Mouse (Mus musculus) large intestine, adult 2 months (tissue): Measurements from ENCODE around the gene Anxa7. TPM values are rescaled to one million over a fixed set of nuclear protein-coding genes. Genes with fewer than 3 reads are reported as not detected.

Experiments
- DNase-seq: peaks from one replicate; pipeline ENCODE4 v3.0.0-alpha.2; 2012; ENCODE audit warnings: low read depth, low spot score
- WGBS: fragments of 180-500 bp; shearing (Covaris S2); methylation state at CpG from one replicate; pipeline ENCODE4 v1.1.7; 2018; 5-methylcytosine and 5-hydroxymethylcytosine counted together
- polyA plus RNA-seq: library from polyadenylated mRNA; depleted of rRNA; stranded (reverse); fragments of >200 nt; gene quantifications from 2 replicates; pipeline ENCODE4 v1.2.3, GENCODE M21; 2012; rRNA removed

Anxa7 gene
- 49.6 and 52.9 TPM in 2 replicates for polyA plus RNA-seq

DNA sequence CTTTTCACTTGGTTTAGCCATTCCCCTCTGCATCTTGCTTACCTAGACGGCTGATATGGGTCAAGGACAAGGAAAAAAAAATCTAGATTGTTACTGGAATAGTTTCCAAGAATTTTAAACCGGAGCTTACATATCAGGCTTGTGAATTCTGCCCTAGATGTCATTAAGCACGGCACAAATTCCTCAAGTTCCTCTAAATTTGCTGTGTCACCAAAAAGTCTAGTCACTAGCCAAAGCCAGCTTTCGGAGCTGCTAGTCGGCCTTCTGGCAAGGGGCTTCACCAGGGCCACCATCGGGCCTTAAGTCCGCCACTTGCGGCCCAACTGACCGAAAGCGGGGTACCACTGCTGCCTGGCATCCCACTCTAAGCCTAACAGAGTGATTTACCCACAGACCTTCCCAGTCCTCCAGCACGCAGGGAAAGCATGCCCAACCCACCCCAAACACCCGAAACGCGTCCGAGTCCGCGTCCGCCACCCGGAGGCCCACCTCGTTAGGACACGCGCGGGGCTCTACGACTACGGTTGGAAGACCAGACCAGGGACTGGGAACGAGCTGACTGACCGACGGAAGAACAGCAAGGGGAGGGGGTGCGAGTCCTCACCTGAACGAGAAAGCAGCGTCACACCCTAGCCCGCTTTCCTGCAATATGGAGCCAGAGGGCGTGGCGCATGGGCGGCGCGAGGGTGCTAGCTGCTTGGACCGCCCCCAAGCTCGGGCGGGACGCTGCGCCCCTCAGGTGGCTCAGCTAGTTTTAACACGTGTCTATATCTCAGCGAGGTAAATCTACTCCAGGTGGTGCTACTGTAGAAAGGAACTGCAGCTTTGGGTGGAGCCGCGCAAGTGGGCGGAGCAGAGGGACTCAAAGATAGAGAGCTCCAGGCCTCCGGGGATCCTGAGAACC is at the start of gene Anxa7:
Gene Anxa7 (minus strand): TSS at position 843 of the 904 bp plus-strand sequence.
- WGBS = under 1% methylated on average over 48 of the region's 48 CpGs
- DNase-seq = peak; percentile 93

- WGBS = 91% methylated on average over 4 of the region's 4 CpGs
Observed at GRCm38 (mm10) chr14:20529643-20530042, 49.7 kb upstream of the Anxa7 start.

DNA sequence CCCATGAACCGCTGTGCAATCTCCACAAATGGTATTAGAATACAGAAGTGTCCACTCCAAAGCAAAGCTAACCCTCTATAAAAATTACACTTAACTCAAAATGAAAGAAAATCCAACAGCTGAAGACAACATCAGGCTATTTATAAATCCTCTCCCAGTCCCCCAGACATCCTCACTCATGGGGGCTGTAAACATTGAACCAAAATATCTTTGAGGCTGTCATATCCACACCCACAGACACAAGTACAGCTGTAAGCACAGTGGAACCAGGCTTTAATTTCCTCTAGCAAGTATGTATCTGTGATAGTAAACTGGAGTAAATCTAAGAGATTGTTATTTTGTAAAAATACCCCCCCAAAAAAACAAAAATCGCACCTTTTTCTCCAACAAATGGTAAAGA is 40.2 kb upstream of the Anxa7 start:
- 83% methylated on average over 2 of the region's 2 CpGs for WGBS
- DNase-seq = no peak

More at GRCm38 (mm10) chr14:20529643-20530042, 49.7 kb upstream of the Anxa7 start:
- DNase-seq = no peak

DNA sequence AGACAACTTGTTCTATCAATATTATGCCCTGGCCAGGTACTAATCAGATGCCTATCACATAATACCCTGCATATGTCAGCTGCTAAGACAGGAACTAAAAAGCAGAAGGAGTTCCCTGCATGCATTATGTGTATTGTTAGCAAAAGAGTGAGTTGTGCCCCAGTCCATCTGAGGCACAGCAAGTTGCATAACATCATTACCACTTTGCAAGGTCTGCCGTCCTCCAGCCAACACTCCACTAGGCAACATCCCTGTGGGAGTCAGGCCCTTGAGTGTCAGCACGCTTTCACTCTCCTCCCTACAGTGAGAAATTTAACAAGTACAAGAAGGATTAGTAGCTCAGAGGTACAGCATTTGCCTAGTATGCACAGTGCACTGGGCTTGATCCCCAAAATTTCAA is 28.5 kb upstream of the Anxa7 start:
- 93% methylated on average over 2 of the region's 2 CpGs for WGBS
- no peak for DNase-seq

GRCm38 (mm10) chr14:20502966-20503365 is 23.0 kb upstream of the Anxa7 start:
- WGBS = 83% methylated on average over 10 of the region's 10 CpGs

GRCm38 (mm10) chr14:20499982-20500381 is 20.0 kb upstream of the Anxa7 start:
- WGBS = 85% methylated on average over 3 of the region's 3 CpGs
- DNase-seq = no peak

More at GRCm38 (mm10) chr14:20502966-20503365, 23.0 kb upstream of the Anxa7 start:
- DNase-seq = peak; percentile 11

DNA sequence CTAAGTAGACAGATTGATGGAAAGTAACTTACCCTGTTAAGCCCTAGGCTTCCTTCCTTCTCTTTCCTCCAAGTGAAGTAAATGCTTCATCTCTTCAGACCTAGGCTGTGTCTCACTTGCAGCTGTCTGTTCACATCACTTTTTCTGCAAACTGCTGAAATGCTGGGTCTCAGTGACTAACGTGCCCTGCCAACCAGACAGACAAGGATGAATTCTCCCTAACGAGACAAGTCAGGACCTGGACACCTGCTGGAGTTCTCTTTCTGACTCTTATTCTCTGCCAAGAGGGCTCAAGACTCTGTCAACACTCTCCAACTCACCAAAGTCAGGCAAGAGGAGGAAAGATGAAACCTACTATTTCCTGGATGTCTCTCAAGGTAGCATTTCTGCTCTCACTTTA is 16.7 kb upstream of the Anxa7 start, which contains the start of gene Mss51:
Gene Mss51 (minus strand): TSS at position 299 of the 400 bp plus-strand sequence.
- WGBS = 82% methylated on average over 2 of the region's 2 CpGs
- DNase-seq = no peak

DNA sequence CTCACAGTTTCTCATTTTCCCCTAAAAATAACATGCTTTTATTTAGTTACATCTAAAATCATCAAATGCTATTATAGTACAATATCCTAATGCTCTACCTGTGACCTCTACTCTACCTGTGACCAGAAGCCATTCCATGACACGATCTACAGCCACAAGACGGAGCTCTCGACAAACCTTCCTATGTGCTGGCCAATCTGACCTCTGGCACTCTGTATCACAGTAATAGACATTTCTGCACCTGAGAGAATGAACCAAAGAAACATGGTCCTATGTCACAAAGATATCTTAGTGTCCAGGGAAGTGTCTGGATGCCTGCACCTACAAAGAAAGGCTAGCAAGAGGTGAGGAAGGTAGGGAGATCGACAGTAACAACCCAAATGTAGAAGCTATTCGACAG is 6.1 kb upstream of the Anxa7 start:
- 96% methylated on average over 5 of the region's 5 CpGs for WGBS
- DNase-seq = no peak

GRCm38 (mm10) chr14:20482051-20482751 is 2.3 kb upstream of the Anxa7 start:
- WGBS = 78% methylated on average over 7 of the region's 7 CpGs
- DNase-seq = no peak

DNA sequence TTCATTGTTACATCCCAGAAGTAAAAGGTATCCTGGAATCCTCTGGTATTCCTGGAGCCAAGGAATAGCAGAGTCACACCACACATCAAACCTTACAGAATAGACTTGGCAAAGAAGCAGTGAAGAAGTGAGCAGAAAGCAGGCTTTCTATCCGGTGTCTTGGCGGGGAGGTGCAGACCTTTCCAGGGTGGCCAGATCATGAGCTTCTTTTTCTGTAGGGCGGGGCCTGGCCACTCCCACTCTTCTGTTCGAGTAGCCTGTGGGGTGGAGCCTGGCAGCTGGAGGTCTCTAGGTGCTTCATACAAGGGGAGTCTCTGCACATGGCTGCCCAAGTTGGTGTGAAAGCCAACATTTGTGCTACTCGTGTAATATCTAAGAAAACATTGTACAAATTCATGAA is 1.3 kb upstream of the Anxa7 start:
- DNase-seq = no peak

DNA sequence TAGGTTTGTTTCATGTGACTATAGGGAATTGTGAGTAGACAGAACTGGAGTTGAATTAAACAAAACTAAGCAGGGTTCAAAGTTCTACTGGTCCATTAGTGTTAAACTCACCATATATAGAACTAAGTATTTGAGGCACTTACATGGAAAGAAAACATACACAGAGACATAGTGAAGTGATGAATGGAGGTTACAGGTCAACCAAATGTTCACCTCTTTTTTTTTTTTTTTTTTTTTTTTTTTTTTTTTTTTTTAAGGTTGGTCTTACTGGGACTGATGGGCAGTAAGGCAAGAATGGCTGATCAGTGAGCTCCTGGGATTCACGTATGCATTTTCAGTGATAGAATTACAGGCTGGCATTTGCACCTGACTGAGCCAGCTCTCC is 254 bp upstream of the Anxa7 start:
- 72% methylated on average over 1 of the region's 1 CpGs for WGBS
- no peak for DNase-seq

More for the DNA sequence above, 1.3 kb upstream of the Anxa7 start:
- 24% methylated on average over 5 of the region's 5 CpGs for WGBS

GRCm38 (mm10) chr14:20478801-20479200 is 1.1 kb downstream of the Anxa7 start:
- under 1% methylated on average over 7 of the region's 7 CpGs for WGBS
- DNase-seq = peak; percentile 95

DNA sequence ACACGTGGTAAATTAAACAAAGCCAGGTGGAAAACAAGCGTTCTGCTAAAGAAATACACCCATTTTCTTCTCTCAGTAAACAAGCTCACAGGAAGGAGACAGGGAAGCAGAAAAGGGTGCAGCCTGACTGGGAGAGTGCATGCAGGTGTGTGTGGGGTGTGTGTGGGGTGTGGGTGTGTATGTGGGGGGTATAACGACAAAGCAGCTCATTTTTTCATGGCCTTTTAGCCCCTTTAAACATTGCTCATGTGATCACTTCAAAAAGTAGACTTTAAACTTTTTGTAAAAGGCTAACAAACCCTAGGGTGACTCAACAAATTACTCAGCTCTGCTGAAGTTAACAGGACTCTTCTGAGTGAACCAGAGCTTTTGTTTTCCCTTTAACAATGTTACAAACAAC is 1.5 kb downstream of the Anxa7 start:
- 6% methylated on average over 3 of the region's 3 CpGs for WGBS
- peak; percentile 68 for DNase-seq

DNA sequence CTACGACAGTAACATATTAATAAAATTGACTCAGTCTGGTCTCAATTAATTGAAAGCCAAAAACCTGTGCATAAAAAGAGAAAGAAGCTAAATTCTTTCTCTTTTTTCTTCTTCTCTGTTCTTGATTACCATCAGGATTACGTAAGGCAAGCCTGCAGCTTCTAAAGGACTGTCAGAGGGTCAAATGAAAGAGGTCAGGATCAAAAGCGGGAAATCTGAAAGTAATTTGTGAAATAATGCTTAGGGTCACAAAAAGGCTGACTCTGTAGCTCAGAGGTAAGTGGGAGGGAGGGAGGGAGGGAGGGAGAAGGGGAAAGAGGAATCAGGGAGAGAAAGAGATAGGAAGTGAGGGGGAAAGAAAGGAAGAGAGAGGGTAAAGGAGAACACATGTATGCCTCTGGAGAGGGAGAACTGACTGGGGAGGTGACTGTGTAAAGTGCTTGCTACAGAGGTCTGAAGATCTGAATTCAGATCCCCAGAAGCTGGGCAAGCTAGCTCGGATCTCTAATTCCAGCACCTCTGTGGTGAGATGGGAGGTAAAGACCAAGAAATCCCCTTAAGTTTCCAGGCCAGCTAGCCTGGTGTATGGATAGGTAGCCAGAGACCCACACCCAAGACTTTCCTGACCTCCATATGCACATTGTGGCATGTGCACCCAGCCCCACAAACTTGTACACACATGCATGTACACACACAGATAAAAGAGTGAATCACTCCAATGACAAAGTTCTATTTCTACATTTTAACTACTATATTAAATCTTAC is 2.5 kb downstream of the Anxa7 start:
- no peak for DNase-seq
- 67% methylated on average over 4 of the region's 4 CpGs for WGBS

GRCm38 (mm10) chr14:20460216-20460615 is 19.7 kb downstream of the Anxa7 start:
- WGBS = 86% methylated on average over 14 of the region's 14 CpGs
- no peak for DNase-seq

DNA sequence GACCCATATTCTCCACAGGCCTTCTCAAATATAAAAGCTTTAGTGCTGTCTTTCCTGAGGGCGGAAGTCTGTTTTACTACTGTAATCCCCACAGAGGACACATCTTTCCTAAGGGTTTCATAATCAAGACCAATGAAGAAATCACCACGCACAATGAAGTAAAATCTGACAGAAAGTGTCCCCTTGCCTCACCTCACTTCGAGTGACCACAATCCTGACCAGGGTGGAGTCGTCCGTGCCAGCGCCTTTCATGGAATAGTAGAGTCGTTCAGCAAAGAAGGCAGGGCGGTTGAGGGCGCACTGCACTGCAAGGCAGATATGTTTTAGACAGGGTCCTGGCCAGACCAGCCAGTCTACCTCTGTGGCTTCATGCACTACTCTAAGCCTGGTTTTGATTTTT is 21.6 kb downstream of the Anxa7 start:
- WGBS = 94% methylated on average over 9 of the region's 9 CpGs
- no peak for DNase-seq

GRCm38 (mm10) chr14:20452929-20453328 is 27.0 kb downstream of the Anxa7 start:
- no peak for DNase-seq
- 92% methylated on average over 5 of the region's 5 CpGs for WGBS

- 3% methylated on average over 15 of the region's 15 CpGs for WGBS
- DNase-seq = peak; percentile 56
Observed at GRCm38 (mm10) chr14:20451765-20452331, 28.1 kb downstream of the Anxa7 start, which contains the start of gene Cfap70. Cfap70 (minus strand) TSS chr14:20452226.

DNA sequence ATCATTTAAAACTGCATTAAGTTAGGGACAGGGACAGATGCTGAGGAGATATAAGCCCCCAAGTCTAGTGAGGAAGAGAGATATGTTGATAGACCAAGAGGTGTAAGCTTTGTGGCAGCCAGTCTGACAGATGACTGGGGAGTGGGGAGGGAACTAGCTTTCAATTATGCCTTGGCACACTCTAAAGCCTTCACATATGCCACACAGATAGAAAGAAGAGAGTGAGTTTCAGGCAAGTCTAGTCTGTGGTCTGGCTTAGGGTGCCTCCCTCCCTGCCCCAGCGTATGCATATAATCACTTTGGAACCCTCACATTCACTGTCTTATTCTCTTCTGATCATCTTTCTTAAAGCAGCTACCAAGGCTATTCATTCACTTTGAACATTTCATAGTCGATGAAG is 28.6 kb downstream of the Anxa7 start:
- 6% methylated on average over 2 of the region's 2 CpGs for WGBS
- no peak for DNase-seq
